Mouse (Mus musculus): ENCODE data around the gene Lypd6. TPM values are rescaled to one million over a fixed set of nuclear protein-coding genes. Genes with fewer than 3 reads are reported as not detected.

The Lypd6 gene
- not detected for polyA plus RNA-seq (2017; shearing (Covaris generic))

GRCm38 (mm10) chr2:50066246-50066967 lies at the start of gene Lypd6:
Lypd6 (plus strand) TSS chr2:50066429.

Other genes with a start within 250 kb of the Lypd6 start
- gene Mmadhc, start 230.4 kb downstream of the Lypd6 start, polyA plus RNA-seq (2017; shearing (Covaris generic)) = 62.4 TPM

All from effector memory CD4-positive, alpha-beta T cell, adult 5 months (primary cell).